Mouse (Mus musculus): Measurements from ENCODE around the gene Stau1. TPM values are rescaled to one million over a fixed set of nuclear protein-coding genes. Genes with fewer than 3 reads are reported as not detected.

The Stau1 gene
- 72.8 and 75.3 TPM in 2 replicates for polyA plus RNA-seq (2012; rRNA removed)

DNA sequence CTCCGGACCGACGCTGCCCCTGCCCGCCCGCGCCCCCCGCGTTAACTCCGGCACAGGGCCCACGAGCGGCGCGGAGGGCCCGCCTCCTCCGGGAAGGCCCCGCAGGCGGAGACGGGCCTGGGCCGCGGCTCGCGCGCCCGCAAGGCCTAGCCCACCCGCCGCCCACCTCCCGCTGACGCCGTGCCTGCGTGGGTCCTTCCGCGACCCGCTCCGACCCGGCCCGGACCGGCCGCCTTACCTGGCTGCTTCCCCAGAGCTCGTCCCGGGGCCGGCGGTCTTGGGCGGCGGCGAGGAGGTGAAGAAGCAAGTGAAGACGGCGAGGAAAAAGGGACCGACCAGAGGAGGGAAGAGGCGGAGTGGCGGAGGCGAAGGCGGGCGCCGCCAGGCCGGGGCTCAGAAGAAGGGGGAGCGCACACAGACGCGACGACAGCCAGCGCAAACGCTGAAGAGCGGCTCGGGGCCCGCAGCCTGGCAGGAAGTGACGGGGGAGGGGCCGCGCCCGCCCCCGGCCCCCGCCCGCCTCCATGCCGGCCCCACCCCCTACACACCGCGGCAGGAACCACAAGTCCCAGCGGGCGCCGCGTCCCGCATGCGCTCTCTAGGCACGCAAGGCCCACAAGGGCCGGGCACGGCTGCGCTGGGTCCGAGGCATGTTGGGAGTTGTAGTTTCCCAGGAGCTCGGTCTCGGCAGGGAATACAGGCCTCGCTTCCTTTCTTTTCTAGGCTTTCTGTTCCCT is at the start of gene Stau1:
Gene Stau1 (minus strand): TSS at position 504 of the 737 bp plus-strand sequence.

DNA sequence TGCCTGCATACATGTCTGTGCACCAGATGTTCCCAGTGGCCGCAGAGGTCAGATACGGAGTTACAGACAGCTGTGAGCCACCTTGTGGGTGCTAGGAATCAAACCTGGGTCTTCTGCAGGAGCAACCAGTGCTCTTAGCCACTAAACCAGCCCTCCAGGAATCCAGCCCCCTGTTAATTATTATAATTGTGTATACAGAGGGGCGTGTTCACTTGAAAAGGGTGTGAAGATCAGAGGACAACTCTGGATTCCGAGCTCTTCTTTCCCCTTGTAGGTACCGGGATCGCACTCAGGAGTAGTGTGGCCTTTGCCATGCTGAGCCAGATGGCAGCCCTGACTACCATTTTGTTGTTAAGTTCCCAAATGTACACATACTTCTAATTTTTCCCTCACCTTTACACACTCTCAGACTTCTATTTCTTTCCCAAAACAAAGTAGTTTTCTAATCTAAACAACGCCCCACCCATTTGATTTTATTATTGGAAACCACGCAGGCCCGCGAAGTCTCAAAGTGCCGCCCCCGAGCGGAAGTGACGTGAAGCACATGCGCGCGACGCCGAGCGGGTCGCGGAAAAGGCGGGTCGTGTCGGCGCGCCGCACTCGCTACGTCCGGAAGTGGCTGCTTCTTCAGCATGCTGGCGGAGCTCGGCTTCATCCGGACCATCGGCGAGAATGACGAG is 18.7 kb upstream of the Stau1 start, which contains the start of gene Ddx27:
Gene Ddx27 (plus strand): TSS at position 492 of the 680 bp plus-strand sequence.

DNA sequence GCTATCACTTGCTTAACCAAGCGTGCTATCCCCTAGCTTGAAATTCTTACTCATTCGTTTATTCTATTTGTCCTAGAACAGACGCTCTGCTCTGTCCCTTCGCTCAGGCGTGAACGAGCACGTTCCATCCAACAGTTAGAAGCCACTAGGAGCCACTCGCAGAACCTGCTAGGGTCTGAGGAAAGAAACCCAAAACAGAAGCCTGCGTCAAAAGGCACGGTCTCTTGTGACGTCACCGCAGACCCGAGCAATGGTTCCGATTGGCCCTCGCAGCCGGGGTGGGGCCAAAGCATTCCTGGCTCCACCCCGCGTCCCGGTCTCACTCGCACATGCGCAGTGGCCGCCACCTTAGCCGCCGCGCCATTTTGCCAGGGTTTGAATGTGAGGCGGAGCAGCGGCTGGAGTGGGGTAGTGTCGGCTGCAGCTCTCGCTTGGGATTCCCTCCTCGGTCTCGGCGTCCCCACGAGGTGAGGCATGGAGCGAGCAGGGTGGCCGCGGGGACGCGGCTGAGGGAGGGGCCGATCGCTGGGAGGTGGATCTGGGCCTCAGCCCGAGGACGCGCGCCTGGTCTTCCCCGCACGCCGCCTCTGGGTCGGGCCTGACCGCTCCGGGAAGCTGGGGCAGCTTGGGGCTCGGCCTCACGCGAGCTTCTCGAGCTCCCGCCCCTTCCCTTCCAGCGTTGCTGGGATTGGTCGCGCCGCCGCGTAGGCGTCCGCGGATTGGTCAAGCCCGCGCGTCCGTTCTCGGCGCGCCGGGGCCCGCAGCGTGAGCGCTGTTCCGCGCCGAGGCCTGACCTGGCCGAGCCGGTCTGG is 90.2 kb downstream of the Stau1 start, which contains the start of gene Cse1l:
Gene Cse1l (plus strand): TSS at position 330 of the 812 bp plus-strand sequence.

Other genes with a start within 250 kb of the Stau1 start
- gene Trp53rkb, start 203.8 kb downstream of the Stau1 start, polyA plus RNA-seq (2012; rRNA removed): 11.4 and 11.6 TPM in 2 replicates
- 8.8 and 10.6 TPM in 2 replicates for gene Arfgef2, start 190.7 kb downstream of the Stau1 start, polyA plus RNA-seq (2012; rRNA removed)
- gene Cse1l, start 90.3 kb downstream of the Stau1 start, polyA plus RNA-seq (2012; rRNA removed): 66.2 and 73.9 TPM in 2 replicates
- 43.3 and 43.7 TPM in 2 replicates for gene Ddx27, start 18.9 kb upstream of the Stau1 start, polyA plus RNA-seq (2012; rRNA removed)
- 13.5 and 14.8 TPM in 2 replicates for gene Znfx1, start 66.7 kb upstream of the Stau1 start, polyA plus RNA-seq (2012; rRNA removed)
- 4.5 and 5.4 TPM in 2 replicates for gene Kcnb1, start 193.9 kb upstream of the Stau1 start, polyA plus RNA-seq (2012; rRNA removed)
- gene Ptgis, start 244.3 kb upstream of the Stau1 start, polyA plus RNA-seq (2012; rRNA removed): 4.0 and 9.0 TPM in 2 replicates

All from central nervous system, embryonic 14 days (tissue).